Mouse (Mus musculus) bone marrow macrophage, adult 2 months (primary cell): Measurements from ENCODE around the gene Sohlh2.

Experiments
- CTCF ChIP-seq: IDR thresholded peaks from 2 replicates; pipeline ENCODE4 v1.5.1; 2012; ENCODE audit warnings: low read depth, mild to moderate bottlenecking, low read length, moderate library complexity
- POLR2A ChIP-seq: IDR thresholded peaks from 2 replicates; pipeline ENCODE4 v1.6.1; 2012; ENCODE audit warnings: mild to moderate bottlenecking, low read depth, low read length, borderline replicate concordance

DNA sequence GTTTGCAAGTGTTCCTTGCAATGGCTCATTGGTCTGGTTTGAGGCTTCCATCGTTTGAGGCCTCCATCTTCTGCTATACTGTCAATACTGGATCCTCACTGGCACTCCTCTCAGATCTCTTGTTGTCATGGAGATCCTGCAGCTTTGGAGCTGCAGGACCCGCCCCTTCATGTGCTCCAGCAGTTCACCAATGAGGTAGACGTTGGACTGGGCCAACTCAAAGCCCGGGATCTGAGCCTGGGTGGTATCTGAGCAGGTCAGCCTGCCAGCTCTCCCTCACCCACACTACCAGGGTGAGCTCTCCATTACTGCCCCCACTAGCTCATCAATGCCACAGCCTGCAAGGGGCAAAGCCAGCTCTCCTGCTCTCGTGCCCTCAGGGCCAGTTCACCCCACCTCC lies 24.4 kb upstream of the Sohlh2 start:
- TF ChIP-seq POLR2A: no peak
- no peak for TF ChIP-seq CTCF
